Mouse (Mus musculus) adrenal gland, postnatal 10 days (tissue): Measurements from ENCODE around the gene Selenof. TPM values are rescaled to one million over a fixed set of nuclear protein-coding genes. Genes with fewer than 3 reads are reported as not detected.
"Not testable (repeated sequence)": the region's sequence is repeated elsewhere in the genome, so short reads cannot be mapped to it uniquely, and the experiment has no call there.

Experiments
- DNase-seq: peaks from one replicate; pipeline ENCODE4 v3.0.0; 2021; ENCODE audit warnings: mixed read lengths
- total RNA-seq, 2 experiments: library from RNA; stranded (reverse); gene quantifications; 2 replicates each; pipeline ENCODE4 v1.2.3; 2021

The Selenof gene
- total RNA-seq, 2 experiments from 2014 or later: 283 to 295 TPM

DNA sequence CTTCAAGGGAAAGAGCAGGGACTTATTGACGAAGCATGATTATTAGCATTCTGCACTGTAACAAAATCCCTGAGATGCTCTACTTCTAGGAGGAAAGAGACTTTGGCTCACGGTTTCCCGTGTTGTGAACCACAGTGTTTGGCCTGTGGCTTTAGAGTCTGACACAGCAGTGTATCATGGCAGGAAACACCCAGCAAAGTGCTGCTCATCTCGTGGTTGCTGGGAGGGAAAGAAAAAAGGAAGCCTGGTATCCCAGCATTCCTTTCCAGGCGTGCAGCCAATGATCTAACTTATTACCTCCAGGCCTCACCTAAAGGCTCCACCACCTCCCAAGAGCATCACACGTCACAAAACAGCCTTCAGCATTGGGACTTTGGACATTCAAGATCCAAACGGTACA, 32.7 kb downstream of the Selenof start:
- no peak for DNase-seq

DNA sequence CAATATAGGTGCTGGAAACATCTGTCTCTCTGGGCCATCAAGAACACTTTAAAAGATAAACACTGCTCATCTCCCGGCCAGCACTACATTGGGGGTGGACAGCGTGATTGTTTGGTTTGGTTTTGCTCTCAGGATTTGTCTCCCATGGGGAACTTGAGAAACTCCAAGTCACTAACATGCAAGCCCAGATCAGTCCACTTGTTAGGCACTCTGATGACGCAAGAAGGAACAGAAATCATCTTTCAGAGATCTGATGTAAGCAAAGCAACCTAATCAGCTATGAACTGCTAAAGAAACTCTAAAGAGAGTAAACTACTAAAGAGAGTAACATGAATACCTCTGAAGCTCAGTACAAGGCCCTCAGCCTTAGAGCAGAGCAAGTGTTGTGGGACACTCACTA, 33.5 kb downstream of the Selenof start:
- DNase-seq: no peak

GRCm38 (mm10) chr3:144604205-144604604, 34.1 kb downstream of the Selenof start:
- DNase-seq: no peak

DNA sequence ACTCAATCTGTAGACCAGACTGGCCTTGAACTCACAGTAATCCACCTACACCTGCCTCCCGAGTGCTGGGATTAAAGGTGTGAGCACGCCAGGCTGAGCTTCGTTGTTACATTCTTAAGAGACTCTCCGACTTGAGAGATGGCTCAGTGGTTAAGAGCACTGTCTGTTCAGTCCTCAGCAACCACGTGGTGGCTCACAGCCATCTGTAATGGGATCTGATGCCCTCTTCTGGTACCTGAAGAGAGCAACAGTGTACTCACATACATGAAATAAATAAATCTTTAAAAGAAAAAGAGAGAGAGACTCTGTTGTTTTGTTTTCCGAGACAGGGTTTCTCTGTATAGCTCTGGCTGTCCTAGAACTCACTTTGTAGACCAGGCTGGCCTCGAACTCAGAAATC, 35.7 kb downstream of the Selenof start:
- DNase-seq: not testable (repeated sequence)

DNA sequence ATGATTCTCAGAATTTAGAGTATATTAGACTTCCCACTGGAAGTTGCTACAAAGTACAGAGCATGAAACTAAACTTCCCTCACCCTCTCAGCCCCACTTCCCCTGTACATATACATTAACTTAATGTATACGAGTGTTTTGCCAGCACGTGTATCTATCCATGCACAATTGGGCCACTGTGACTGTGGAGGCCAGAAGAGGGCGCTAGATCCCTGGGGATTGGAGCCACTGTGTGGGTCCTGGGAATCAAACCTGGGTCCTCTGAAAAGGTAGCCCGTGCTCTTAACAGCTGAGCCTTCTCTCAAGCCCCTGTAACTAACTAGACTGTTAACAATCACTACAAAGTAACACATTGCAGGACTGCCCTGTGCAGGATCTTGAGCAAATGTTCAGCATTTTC, 36.3 kb downstream of the Selenof start:
- DNase-seq: no peak

- DNase-seq: no peak
These were observed 38.0 kb downstream of the Selenof start for GRCm38 (mm10) chr3:144608090-144608489.

- no peak for DNase-seq
These were observed 40.7 kb downstream of the Selenof start for GRCm38 (mm10) chr3:144610759-144611158.

- DNase-seq: no peak
These were observed 41.6 kb downstream of the Selenof start for GRCm38 (mm10) chr3:144611626-144612271.

DNA sequence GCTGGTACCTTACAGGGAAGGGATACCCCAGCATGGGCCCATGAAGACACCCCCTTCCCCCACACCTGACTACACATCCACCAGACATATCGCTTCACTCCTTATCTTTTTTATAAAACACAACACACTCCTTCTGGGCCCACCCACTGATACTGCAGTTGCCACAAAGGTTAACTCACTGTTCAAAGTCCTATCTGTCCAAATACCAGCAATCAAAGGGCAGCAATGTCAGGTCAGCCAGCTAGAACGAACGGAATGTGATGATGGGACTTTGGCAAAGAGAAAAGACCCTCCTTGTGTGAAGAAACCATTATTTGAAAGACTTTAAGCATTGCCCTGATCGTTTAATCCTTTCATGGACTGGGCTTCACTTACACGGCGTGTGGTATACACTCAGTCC, 42.3 kb downstream of the Selenof start:
- no peak for DNase-seq

GRCm38 (mm10) chr3:144614277-144614676, 44.2 kb downstream of the Selenof start:
- DNase-seq: no peak

DNA sequence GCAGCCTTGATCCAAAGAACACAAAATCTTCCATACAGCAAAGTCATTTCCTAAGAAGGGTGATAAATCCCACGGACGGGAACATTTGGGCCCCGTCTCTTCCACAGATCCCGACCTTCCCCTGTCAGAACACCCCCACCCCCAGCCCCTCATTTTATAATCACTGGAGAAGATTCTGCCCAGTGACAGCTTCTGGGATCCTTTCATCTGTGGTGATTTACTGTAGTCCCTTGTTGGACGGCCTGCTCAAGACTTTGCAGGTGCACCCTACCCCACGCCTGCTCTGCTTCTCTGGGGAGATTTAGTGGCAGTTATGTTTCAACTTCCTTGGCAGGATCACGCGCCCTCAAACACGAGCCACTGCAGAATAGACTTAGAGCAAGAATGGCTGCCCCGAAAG, 44.6 kb downstream of the Selenof start:
- DNase-seq: no peak

DNA sequence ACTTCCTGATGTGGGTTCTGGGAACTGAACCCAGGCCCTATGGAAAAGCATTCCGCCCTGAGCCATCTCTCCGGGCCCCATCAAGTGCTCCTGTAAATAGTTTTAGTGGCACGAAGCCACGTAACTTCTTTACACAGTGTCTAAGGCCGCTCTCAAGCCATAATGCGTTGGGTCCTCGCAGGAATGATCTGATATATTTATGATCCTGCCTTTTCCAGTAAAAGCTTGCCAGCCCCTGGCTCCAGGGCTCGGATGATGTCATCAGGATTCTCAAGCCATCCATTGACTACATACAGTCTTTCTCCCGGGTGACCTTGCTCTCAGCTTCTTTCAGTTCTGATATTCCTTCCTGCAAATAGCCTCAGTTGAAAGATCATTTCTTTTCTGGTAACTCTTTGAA, 45.4 kb downstream of the Selenof start:
- DNase-seq: peak; percentile 23

GRCm38 (mm10) chr3:144616654-144617425, 46.7 kb downstream of the Selenof start:
- peak; percentile 87 for DNase-seq

- no peak for DNase-seq
These were observed 47.6 kb downstream of the Selenof start for GRCm38 (mm10) chr3:144617633-144618180.

DNA sequence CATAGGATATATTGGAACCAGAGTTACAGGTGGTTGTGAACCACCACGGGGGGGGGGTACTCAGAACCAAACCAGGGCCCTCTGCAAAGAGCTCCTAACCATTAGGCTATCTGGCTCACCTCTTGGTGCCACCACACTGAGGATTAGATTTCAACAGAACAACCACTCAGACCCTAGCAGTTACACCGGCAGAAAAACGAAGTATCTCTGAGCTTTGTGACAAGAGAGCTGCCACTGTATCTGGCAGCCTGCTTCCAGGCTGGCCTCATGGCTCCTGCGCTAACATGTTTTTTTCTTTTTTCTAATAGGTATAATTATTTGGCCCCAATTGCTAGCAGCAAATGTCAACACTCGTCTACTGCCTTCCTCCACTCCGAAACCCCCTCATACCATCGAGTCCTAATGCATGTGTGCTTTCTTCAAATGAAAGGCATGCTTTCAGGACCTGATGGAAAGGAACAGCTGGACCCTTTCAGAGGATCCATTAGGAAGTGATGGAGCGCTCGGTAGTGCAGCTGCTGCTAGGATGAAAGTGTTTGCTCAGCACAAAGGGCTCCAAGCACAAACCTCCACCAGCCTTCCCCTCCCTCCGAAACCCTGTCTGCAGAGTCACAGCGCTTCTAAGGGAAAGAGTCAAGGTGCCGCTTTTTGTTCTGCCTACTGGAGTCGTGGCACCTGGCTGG, 53.0 kb downstream of the Selenof start:
- DNase-seq: no peak

GRCm38 (mm10) chr3:144625691-144626090, 55.6 kb downstream of the Selenof start:
- no peak for DNase-seq

- DNase-seq: peak; percentile 37
These were observed 58.2 kb downstream of the Selenof start for GRCm38 (mm10) chr3:144628005-144628914.

- no peak for DNase-seq
These were observed 58.8 kb downstream of the Selenof start for GRCm38 (mm10) chr3:144628915-144629230.

- no peak for DNase-seq
These were observed 65.1 kb downstream of the Selenof start for GRCm38 (mm10) chr3:144635236-144635635.

DNA sequence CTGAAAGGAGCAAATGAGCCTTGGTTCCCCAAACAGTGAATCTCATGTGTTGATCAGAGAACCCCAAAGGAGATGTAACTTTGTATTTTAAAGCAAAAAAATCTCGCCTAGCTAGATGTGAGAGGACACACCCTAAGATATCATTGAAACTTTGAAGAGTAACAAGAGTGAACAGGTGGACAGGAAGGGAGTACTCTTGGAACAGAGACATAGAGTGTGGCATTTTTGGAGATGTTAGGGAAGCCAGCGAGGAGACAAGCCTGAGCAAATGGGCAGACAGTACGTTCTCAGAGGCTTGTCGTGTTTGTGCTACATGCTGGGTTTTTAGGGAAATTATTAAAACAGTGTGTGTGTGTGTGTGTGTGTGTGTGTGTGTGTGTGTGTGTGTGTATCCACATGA, 68.0 kb downstream of the Selenof start:
- DNase-seq: no peak

DNA sequence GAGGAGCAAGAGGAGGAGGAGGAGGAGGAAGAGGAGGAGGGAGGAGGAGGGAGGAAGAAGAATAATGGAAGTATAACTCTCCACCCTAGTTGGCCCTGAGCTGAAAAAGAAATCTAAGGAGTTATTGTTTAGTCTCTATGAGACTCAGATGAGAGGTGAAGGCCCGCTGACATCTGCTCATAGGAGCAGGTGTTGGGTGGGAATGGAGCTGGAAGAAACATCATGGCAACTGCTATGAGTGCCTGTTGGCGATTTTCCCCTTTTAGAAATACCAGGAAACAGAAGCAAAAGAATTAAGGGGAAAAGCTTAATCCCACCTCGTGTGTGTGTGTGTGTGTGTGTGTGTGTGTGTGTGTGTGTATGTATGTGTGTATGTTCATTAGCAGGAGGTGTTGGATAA, 69.3 kb downstream of the Selenof start:
- DNase-seq: no peak

DNA sequence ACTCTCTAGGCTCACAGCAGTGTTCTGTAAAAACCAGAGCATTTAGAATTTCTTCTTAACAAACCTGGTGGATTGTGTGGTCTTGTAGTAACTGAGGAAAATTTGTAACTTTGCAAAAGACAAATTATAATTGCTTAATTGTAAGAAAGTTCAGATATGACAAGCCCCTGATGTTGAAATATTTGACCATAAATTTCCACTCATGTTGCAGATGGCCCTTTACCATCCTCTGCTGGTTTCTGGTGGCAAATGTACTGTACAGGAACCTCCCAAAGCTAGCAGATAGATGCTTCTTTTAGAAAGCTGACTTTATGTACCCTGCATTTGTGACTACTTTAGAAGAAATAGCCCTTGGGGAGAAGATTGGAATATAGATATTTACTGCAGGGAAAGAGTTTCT, 69.9 kb downstream of the Selenof start:
- no peak for DNase-seq
